8 mouse cellular contexts compared by ENCODE assay signal in the genomic region with DNA sequence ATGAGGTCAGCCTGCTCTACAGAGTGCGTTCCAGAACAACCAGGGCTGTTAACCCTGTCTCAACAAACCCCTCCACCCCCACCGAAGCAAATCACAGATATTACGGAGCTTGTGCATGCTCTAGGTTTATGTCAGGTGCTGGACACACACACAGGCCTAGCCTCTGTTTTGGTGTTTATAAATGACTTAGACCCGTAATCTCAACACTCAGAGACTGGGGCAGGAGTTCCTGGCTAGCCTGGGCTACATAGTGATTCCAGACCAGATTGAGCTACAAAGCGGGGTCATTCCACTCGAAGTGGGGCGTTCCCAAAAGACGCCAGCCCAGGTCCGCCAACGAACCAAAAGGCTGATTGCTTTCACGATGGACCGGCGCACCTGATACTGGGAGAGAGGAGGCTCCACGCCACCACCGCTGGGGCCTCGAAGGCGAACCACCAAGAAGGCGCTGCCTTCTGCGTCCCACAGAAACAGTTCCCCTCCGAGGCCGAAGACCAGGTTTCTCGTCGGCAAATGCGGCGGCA. TPM values are rescaled to one million over a fixed set of nuclear protein-coding genes. Genes with fewer than 3 reads are reported as not detected.
DNase-seq lines count a peak whose midpoint lies in the region; ATAC-seq and TF ChIP-seq lines count a peak whose summit lies in the region.

No protein-coding gene starts in this region.

- in situ Hi-C loops in ES-E14 (cut with MboI; ENCODE audit: low sequenced_read_pairs in 2 of 2, unreplicated experiment in 2 of 2): no loop called here

- ATAC-seq in heart, embryonic 15.5 days (replicated peaks; ENCODE audit: insufficient number of reproducible peaks, insufficient read depth, low FRiP score, low read depth): 0 out of 2 replicates have a peak, but pooled peaks have one; percentile 3
- ATAC-seq in limb, embryonic 11.5 days (ENCODE audit: insufficient number of reproducible peaks, low FRiP score, low TSS enrichment, low read depth): no peak
- ATAC-seq in neural tube, embryonic 13.5 days (ENCODE audit: low read depth): peak; percentile 30

- H3K27me3 ChIP-seq in heart, embryonic 15.5 days: no peaks in the 10 kb centered on the region
- no peaks in the 10 kb centered on the region for H3K27me3 ChIP-seq in limb, embryonic 11.5 days (ENCODE audit: control insufficient read depth, insufficient read depth, low read length)
- H3K27me3 ChIP-seq in neural tube, embryonic 13.5 days: no peaks in the 10 kb centered on the region

- TF ChIP-seq POLR2A in embryonic fibroblast, embryonic 13.5 days (IDR thresholded peaks at IDR 0.05; ENCODE audit: low read depth, low read length): no peak

- DNase-seq in heart, adult 9 months (ENCODE audit: low spot score in 2 of 2): no peak
- no peak for DNase-seq in ES-E14 (ENCODE audit: low read depth, low spot score)
- no peak for DNase-seq in limb, embryonic 11.5 days (ENCODE audit: low spot score)
- no peak for DNase-seq in adrenal gland, adult (ENCODE audit: inconsistent age in 2 of 2, low spot score in 1 of 2)
- DNase-seq in cerebellum, postnatal 36 days: no peak

- TF ChIP-seq CTCF in embryonic fibroblast, embryonic 13.5 days (IDR thresholded peaks at IDR 0.05; ENCODE audit: borderline replicate concordance, insufficient read depth, low read length): no peak

- H3K9me3 ChIP-seq in heart, embryonic 15.5 days (replicated peaks): no peaks in the 10 kb centered on the region
- H3K9me3 ChIP-seq in ES-E14 (ENCODE audit: control insufficient read depth, insufficient read depth, low read depth, low read length): no peaks in the 10 kb centered on the region
- H3K9me3 ChIP-seq in limb, embryonic 11.5 days (ENCODE audit: control insufficient read depth, low read length): no peaks in the 10 kb centered on the region
- no peaks in the 10 kb centered on the region for H3K9me3 ChIP-seq in neural tube, embryonic 13.5 days

- peaks cover 50% of the 10 kb centered on the region for H3K36me3 ChIP-seq in heart, embryonic 15.5 days
- H3K36me3 ChIP-seq in ES-E14 (ENCODE audit: control insufficient read depth, insufficient read depth, low read length, poor library complexity, severe bottlenecking): peaks cover 7% of the 10 kb centered on the region
- peaks cover 5% of the 10 kb centered on the region for H3K36me3 ChIP-seq in limb, embryonic 11.5 days (ENCODE audit: control insufficient read depth, insufficient read depth, low read length)
- H3K36me3 ChIP-seq in neural tube, embryonic 13.5 days: peaks cover 38% of the 10 kb centered on the region

- peak overlapping the region; percentile 64 for H3K4me2 ChIP-seq in heart, embryonic 15.5 days
- peak overlapping the region; percentile 79 for H3K4me2 ChIP-seq in limb, embryonic 11.5 days (ENCODE audit: low read depth, severe bottlenecking)
- H3K4me2 ChIP-seq in neural tube, embryonic 13.5 days: peak overlapping the region; percentile 87

- H3K27ac ChIP-seq in heart, embryonic 15.5 days: peak overlapping the region; percentile 82
- H3K27ac ChIP-seq in ES-E14 (ENCODE audit: insufficient read depth, low read depth, low read length, poor library complexity, severe bottlenecking): peak overlapping the region; percentile 68
- H3K27ac ChIP-seq in embryonic fibroblast, embryonic 13.5 days (ENCODE audit: insufficient read depth, low read length): peak overlapping the region; percentile 23; the same call in 1 of the 2 replicates
- H3K27ac ChIP-seq in limb, embryonic 11.5 days (replicated peaks; ENCODE audit: low read depth, low read length): peak overlapping the region; percentile 56; the same call in 1 of the 2 replicates
- peak overlapping the region; percentile 92 for H3K27ac ChIP-seq in neural tube, embryonic 13.5 days (replicated peaks)

- peaks cover 20% of the 10 kb centered on the region for H3K4me1 ChIP-seq in heart, embryonic 15.5 days (replicated peaks)
- H3K4me1 ChIP-seq in ES-E14 (ENCODE audit: control insufficient read depth in 2 of 2, insufficient read depth in 2 of 2, low read length in 2 of 2, poor library complexity in 1 of 2): peaks cover 0 to 3% of the 10 kb centered on the region in 2 experiments; a peak in 1 of 4 replicates
- peaks cover 4% of the 10 kb centered on the region for H3K4me1 ChIP-seq in embryonic fibroblast, embryonic 13.5 days (ENCODE audit: control insufficient read depth, insufficient read depth, low read length)
- H3K4me1 ChIP-seq in limb, embryonic 11.5 days (ENCODE audit: control insufficient read depth, insufficient read depth, low read length): peaks cover 6% of the 10 kb centered on the region; the same call in 1 of the 2 replicates
- H3K4me1 ChIP-seq in neural tube, embryonic 13.5 days (replicated peaks): peaks cover 26% of the 10 kb centered on the region

- H3K4me3 ChIP-seq in heart, embryonic 15.5 days: peak overlapping the region; percentile 66
- peak overlapping the region; percentile 86 to 95 for H3K4me3 ChIP-seq in ES-E14 (ENCODE audit: insufficient read depth in 1 of 2, low read depth in 1 of 2, low read length in 2 of 2, poor library complexity in 1 of 2, severe bottlenecking in 1 of 2)
- peak overlapping the region; percentile 96 for H3K4me3 ChIP-seq in embryonic fibroblast, embryonic 13.5 days (ENCODE audit: insufficient read depth, low read length)
- peak overlapping the region; percentile 93 for H3K4me3 ChIP-seq in limb, embryonic 11.5 days (ENCODE audit: low read depth, low read length)
- H3K4me3 ChIP-seq in neural tube, embryonic 13.5 days: peak overlapping the region; percentile 94

- under 1% methylated on average over 25 of the region's 25 CpGs for WGBS in heart, embryonic 15.5 days
- under 1% methylated on average over 25 of the region's 25 CpGs for WGBS in limb, embryonic 11.5 days
- WGBS in neural tube, embryonic 13.5 days: under 1% methylated on average over 25 of the region's 25 CpGs

- H3K9ac ChIP-seq in heart, embryonic 15.5 days: peak overlapping the region; percentile 74
- H3K9ac ChIP-seq in ES-E14 (ENCODE audit: insufficient read depth, low read depth, low read length, poor library complexity, severe bottlenecking): peak overlapping the region; percentile 98
- peak overlapping the region; percentile 93 for H3K9ac ChIP-seq in limb, embryonic 11.5 days (ENCODE audit: low read length)
- peak overlapping the region; percentile 95 for H3K9ac ChIP-seq in neural tube, embryonic 13.5 days

TF ChIP-seq in ES-E14, 5 proteins besides CTCF, POLR2A, EP300 and RAD21:
- TF ChIP-seq MAFK (IDR thresholded peaks at IDR 0.05; ENCODE audit: insufficient read depth, low read depth, low read length) (no peak), ZNF384 (IDR thresholded peaks at IDR 0.05; ENCODE audit: low read depth, low read length) (no peak), ZC3H11A (IDR thresholded peaks at IDR 0.05; ENCODE audit: borderline replicate concordance, low read depth, low read length) (no peak), HCFC1 (IDR thresholded peaks at IDR 0.05; ENCODE audit: borderline replicate concordance, insufficient read depth, low read length) (no peak), CHD2 (IDR thresholded peaks at IDR 0.05; ENCODE audit: low read depth, low read length) (no peak)

RNA-seq across cellular contexts. Expression of gene Nup88, which starts 0.4 kb away (rescaled TPM):
- 98.2 and 106 TPM in 2 replicates for polyA plus RNA-seq in heart, embryonic 15.5 days (2015; fragmentation: Nextera tagmentation; extraction: Ambion mirVana)
- total RNA-seq in ES-E14 (2012; rRNA removed): 120 and 121 TPM in 2 replicates
- polyA plus RNA-seq in embryonic fibroblast, embryonic 13.5 days (2011; ENCODE audit: insufficient read length, low read depth, missing spikeins): 92.8 and 113 TPM in 2 replicates
- 176 and 178 TPM in 2 replicates for polyA plus RNA-seq in limb, embryonic 11.5 days (2014; fragmentation: Nextera tagmentation; extraction: Ambion mirVana)
- polyA plus RNA-seq in neural tube, embryonic 13.5 days (2015; fragmentation: Nextera tagmentation; extraction: Ambion mirVana): 124 and 138 TPM in 2 replicates

RNA-seq across cellular contexts. Expression of gene Rpain, which starts 0.7 kb away (rescaled TPM):
- polyA plus RNA-seq in heart, embryonic 15.5 days (2015; fragmentation: Nextera tagmentation; extraction: Ambion mirVana): 47.6 and 53.1 TPM in 2 replicates
- 58.6 and 74.6 TPM in 2 replicates for total RNA-seq in ES-E14 (2012; rRNA removed)
- polyA plus RNA-seq in embryonic fibroblast, embryonic 13.5 days (2011; ENCODE audit: insufficient read length, low read depth, missing spikeins): 21.1 and 22.1 TPM in 2 replicates
- polyA plus RNA-seq in limb, embryonic 11.5 days (2014; fragmentation: Nextera tagmentation; extraction: Ambion mirVana): 63.7 and 81.7 TPM in 2 replicates
- polyA plus RNA-seq in neural tube, embryonic 13.5 days (2015; fragmentation: Nextera tagmentation; extraction: Ambion mirVana): 73.3 and 80.2 TPM in 2 replicates

RNA-seq across cellular contexts. Expression of gene C1qbp, which starts 13.5 kb away (rescaled TPM):
- polyA plus RNA-seq in heart, embryonic 15.5 days (2015; fragmentation: Nextera tagmentation; extraction: Ambion mirVana): 231 and 266 TPM in 2 replicates
- total RNA-seq in ES-E14 (2012; rRNA removed): 97.4 and 139 TPM in 2 replicates
- polyA plus RNA-seq in embryonic fibroblast, embryonic 13.5 days (2011; ENCODE audit: insufficient read length, low read depth, missing spikeins): 163 and 168 TPM in 2 replicates
- polyA plus RNA-seq in limb, embryonic 11.5 days (2014; fragmentation: Nextera tagmentation; extraction: Ambion mirVana): 280 and 295 TPM in 2 replicates
- polyA plus RNA-seq in neural tube, embryonic 13.5 days (2015; fragmentation: Nextera tagmentation; extraction: Ambion mirVana): 188 and 193 TPM in 2 replicates

RNA-seq across cellular contexts. Expression of gene Dhx33, which starts 34.9 kb away (rescaled TPM):
- polyA plus RNA-seq in heart, embryonic 15.5 days (2015; fragmentation: Nextera tagmentation; extraction: Ambion mirVana): 11.4 and 13.7 TPM in 2 replicates
- total RNA-seq in ES-E14 (2012; rRNA removed): 29.9 and 32.7 TPM in 2 replicates
- 33.1 and 38.4 TPM in 2 replicates for polyA plus RNA-seq in embryonic fibroblast, embryonic 13.5 days (2011; ENCODE audit: insufficient read length, low read depth, missing spikeins)
- polyA plus RNA-seq in limb, embryonic 11.5 days (2014; fragmentation: Nextera tagmentation; extraction: Ambion mirVana): 29.1 and 31.6 TPM in 2 replicates
- polyA plus RNA-seq in neural tube, embryonic 13.5 days (2015; fragmentation: Nextera tagmentation; extraction: Ambion mirVana): 14.0 and 15.2 TPM in 2 replicates

RNA-seq across cellular contexts. Expression of gene Mis12, which starts 50.1 kb away (rescaled TPM):
- polyA plus RNA-seq in heart, embryonic 15.5 days (2015; fragmentation: Nextera tagmentation; extraction: Ambion mirVana): 23.0 and 25.4 TPM in 2 replicates
- 17.5 and 27.0 TPM in 2 replicates for total RNA-seq in ES-E14 (2012; rRNA removed)
- polyA plus RNA-seq in embryonic fibroblast, embryonic 13.5 days (2011; ENCODE audit: insufficient read length, low read depth, missing spikeins): 33.1 and 35.2 TPM in 2 replicates
- polyA plus RNA-seq in limb, embryonic 11.5 days (2014; fragmentation: Nextera tagmentation; extraction: Ambion mirVana): 48.2 and 59.6 TPM in 2 replicates
- 34.0 and 34.8 TPM in 2 replicates for polyA plus RNA-seq in neural tube, embryonic 13.5 days (2015; fragmentation: Nextera tagmentation; extraction: Ambion mirVana)

Comparison
In these comparisons a context has a peak if more than half of its experiments do, and no peak if none do; other contexts are left out.
1. H3K27ac ChIP-seq: peak in every context shown above with its lines; median percentile 92 in neural tube, embryonic 13.5 days; 82 in heart, embryonic 15.5 days; 68 in ES-E14; 56 in limb, embryonic 11.5 days; 23 in embryonic fibroblast, embryonic 13.5 days.